Mouse (Mus musculus): ENCODE results near the gene Mrpl24.

Gene Mrpl24

GRCm38 (mm10) chr3:87910573-87911141, 8.6 kb upstream of the Mrpl24 start:
- DNase-seq (ENCODE audit: low spot score in 2 of 2), result no peak

- DNase-seq (ENCODE audit: low spot score in 2 of 2), result no peak
Observed at GRCm38 (mm10) chr3:87913491-87913890, 5.8 kb upstream of the Mrpl24 start.

- no peak for DNase-seq (ENCODE audit: low spot score in 2 of 2)
Observed at GRCm38 (mm10) chr3:87913891-87914290, 5.4 kb upstream of the Mrpl24 start.

- DNase-seq (ENCODE audit: low spot score in 2 of 2), result no peak
Observed at GRCm38 (mm10) chr3:87916990-87917389, 2.3 kb upstream of the Mrpl24 start.

DNA sequence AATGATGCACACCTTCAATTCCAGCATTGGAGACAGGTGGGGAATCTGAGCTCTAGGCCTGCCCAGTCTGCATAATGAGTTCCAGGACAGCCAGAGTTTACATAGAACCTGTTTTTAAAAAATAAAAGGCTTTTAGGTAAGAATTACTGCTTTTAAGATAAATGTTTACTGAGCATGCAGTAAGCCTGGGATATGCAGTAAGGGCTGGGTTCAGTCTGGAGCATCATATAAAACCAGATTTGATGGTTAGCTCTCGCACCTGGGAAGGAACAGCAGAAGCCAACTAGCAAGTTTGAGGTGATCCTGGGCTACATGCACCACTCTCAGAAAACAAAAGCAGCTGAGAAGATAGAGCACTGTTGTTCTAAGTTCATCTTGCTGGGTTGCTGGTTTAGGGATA, 755 bp upstream of the Mrpl24 start:
- DNase-seq (ENCODE audit: low spot score in 2 of 2), result no peak

- no peak for DNase-seq (ENCODE audit: low spot score in 2 of 2)
Observed at GRCm38 (mm10) chr3:87920270-87920943, 1.1 kb downstream of the Mrpl24 start.

- no peak for DNase-seq (ENCODE audit: low spot score in 2 of 2)
Observed at GRCm38 (mm10) chr3:87924996-87925395, 5.7 kb downstream of the Mrpl24 start.

DNA sequence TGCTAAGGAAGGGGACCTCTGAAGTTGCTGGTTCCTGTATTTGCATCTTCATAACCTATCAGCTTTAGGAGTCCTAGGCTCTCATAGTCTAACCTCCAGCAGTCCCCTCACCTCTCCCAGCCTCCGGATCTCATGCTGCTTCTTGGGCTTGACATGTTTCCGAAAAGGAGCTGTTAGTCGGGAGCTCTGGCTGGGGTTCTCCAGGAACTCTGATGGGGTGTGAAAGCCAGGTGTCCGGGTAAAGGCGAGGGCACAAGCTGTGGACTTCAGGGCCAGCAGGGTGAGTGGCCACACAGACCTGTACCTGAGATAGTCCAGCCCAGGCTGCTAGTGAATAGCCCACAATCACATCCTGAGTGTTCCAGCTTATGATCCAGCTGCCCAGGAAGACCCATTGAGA, 8.1 kb downstream of the Mrpl24 start:
- no peak for DNase-seq (ENCODE audit: low spot score in 2 of 2)

DNA sequence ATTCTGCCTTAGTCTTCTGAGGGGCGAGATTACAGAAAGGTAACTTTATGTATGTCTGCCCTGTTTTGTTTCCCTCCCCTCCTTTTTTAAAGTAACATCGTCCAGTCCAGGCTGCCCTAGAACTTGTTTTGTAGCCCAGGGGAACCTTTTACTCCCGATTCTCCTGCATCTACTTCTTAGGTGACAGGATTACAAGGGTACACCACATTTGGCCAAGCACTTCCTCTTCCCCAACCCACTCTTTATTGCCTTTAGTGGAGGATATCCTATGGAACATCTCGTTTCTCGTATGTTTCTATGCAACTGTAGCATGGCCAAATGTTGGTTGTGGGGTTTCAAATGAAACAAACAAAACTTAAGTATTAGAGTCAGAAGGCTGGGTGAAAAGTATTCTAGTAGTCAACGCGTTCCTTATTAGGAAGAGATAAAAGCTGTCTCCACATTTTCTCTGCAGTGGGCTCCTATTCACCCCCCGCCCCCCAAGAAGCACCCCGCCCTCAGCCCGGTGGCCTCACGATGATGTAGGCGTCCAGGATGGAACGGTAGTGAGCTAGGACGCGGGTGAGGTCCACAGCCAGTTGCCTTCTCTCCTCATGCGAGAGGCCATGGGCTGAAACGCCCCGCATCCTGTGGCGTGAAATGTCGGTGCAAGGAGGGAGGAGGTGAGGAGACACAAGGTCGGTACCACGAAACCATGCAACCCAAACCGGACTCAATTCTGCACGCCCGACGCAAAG, 10.2 kb downstream of the Mrpl24 start:
- no peak for DNase-seq (ENCODE audit: low spot score in 2 of 2)

DNA sequence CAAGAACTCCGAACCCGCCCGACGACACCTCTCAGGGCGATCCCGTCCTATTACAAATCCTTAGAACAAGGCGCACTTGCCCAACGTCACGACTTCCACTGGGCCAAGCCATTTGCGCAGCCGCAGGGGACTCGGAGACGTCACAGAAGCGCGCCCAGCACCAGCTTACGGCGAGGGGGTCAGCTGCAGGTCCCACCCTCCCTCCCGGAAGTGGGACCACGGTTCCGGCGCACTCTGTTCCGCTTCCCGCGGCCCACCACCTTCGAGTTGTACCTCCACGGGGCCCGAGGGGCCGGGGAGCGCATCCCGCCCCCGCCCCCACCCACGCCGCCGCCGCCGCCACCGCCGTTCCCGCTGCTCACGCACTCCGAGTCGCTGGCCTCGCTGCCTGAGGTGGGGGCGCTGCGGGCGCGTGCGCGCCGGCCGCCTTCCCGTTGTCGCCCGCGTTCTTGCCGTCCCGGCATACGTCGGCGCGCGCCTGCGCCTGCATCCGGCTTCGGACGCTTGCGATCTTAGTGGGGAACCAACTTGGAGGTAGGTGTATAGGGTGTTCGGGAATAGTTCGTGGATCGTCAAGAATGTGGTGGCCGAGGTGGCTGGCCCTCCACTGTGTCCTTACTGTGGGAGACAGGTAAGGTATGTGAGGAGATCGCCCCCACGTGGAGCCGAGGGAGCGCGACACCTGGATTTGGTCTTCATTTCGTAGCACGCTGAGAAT, 10.9 kb downstream of the Mrpl24 start, which contains the start of the genes Isg20l2 and Rrnad1:
Isg20l2 (plus strand) TSS at position 237 of the 718 bp plus-strand sequence.
Rrnad1 (minus strand) TSS at position 640 of the 718 bp plus-strand sequence.
- peak; percentile 97 for DNase-seq (ENCODE audit: low spot score in 2 of 2)

GRCm38 (mm10) chr3:87934026-87934425, 14.7 kb downstream of the Mrpl24 start:
- DNase-seq (ENCODE audit: low spot score in 2 of 2), result no peak

GRCm38 (mm10) chr3:87934501-87934900, 15.2 kb downstream of the Mrpl24 start:
- DNase-seq (ENCODE audit: low spot score in 2 of 2), result no peak

GRCm38 (mm10) chr3:87935201-87935600, 15.9 kb downstream of the Mrpl24 start:
- no peak for DNase-seq (ENCODE audit: low spot score in 2 of 2)

- DNase-seq (ENCODE audit: low spot score in 2 of 2), result peak in 1 of 2 experiments; percentile 37
Observed at GRCm38 (mm10) chr3:87935776-87936175, 16.5 kb downstream of the Mrpl24 start.

- DNase-seq (ENCODE audit: low spot score in 2 of 2), result no peak
Observed at GRCm38 (mm10) chr3:87940611-87941010, 21.3 kb downstream of the Mrpl24 start.

- DNase-seq (ENCODE audit: low spot score in 2 of 2), result no peak
Observed at GRCm38 (mm10) chr3:87942471-87942870, 23.2 kb downstream of the Mrpl24 start.

DNA sequence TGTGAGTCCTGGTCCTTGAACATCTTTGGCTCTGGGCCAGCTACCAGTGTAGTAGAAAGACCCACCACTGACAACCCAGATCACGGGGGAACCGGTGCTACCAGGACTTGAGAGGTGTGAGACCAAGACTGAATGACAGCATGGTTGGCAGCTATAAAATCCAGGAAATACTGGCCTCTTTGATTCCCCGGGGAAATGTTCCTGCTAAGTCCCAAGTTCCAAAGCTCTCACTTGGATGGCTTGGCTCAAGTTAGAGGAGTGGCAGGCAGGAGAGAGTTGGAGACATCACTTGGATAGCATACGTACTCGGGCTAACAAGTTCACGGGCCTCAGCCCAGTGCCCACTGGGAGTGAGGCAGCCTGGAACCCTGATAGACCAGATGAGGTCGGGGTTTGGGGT, 24.3 kb downstream of the Mrpl24 start:
- DNase-seq (ENCODE audit: low spot score in 2 of 2), result no peak

GRCm38 (mm10) chr3:87944838-87945600, 25.7 kb downstream of the Mrpl24 start:
- DNase-seq (ENCODE audit: low spot score in 2 of 2), result no peak

GRCm38 (mm10) chr3:87945781-87946540, 26.7 kb downstream of the Mrpl24 start:
- DNase-seq (ENCODE audit: low spot score in 2 of 2), result no peak

GRCm38 (mm10) chr3:87946541-87946860, 27.2 kb downstream of the Mrpl24 start:
- no peak for DNase-seq (ENCODE audit: low spot score in 2 of 2)

Measured in right cerebral cortex, postnatal 36 days (tissue).